Mouse (Mus musculus) WW6 (cell line): ENCODE results near the gene Bag3.
"Not testable (repeated sequence)": the region's sequence is repeated elsewhere in the genome, so short reads cannot be mapped to it uniquely, and the experiment has no call there.

Experiments
- DNase-seq: peaks from one replicate; pipeline ENCODE4 v3.0.0-alpha.2; 2013; ENCODE audit warnings: low read depth, low spot score

Bag3 gene

DNA sequence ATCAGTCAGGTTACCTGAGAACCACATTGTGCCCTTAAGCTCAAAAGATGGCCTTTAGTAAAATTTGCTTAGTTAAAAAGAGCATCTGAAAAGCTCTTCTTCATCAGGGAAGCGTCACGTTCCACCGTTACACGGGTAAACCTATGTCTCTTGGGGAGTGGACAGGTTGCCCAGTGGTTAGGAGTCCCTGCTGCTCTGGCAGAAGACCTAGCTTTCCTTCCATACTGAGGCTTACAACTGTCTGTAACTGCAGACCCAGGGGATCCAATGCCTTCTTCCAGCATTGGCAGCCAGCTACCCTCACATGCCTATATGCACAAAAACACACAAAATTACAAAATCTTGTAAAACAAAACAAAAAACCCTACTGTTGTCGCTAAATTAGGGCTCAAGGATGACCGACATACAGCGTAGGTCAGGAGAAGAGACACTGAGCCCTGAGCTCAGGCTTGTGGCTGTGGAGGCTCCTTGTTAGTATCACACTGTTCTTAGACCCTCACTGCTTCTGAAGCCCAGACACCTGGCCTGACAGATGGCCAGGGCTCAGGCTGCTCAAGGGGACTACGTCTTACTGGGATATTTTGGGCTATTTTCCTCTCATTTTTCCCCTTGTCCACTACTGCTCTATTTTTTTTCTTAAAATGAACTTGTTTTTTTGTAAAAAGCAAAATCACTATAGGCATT is 44.3 kb downstream of the Bag3 start:
- no peak for DNase-seq

DNA sequence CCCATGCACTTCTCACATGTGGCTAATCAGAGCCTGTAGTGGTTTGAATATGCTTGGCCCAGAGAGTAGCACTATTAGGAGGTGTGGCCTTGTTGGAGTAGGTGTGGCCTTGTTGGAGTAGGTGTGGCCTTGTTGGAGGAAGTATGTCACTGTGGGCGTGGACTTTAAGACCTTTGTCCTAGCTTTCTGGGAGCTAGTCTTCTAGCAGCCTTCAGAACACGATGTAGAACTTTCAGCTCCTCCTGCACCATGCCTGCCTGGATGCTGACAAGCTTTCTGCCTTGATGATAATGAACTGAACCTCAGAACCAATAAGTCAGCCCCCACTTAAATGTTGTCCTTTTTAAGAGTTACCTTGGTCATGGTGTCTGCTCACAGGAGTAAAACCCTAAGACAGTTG is 46.0 kb downstream of the Bag3 start:
- not testable (repeated sequence) for DNase-seq

DNA sequence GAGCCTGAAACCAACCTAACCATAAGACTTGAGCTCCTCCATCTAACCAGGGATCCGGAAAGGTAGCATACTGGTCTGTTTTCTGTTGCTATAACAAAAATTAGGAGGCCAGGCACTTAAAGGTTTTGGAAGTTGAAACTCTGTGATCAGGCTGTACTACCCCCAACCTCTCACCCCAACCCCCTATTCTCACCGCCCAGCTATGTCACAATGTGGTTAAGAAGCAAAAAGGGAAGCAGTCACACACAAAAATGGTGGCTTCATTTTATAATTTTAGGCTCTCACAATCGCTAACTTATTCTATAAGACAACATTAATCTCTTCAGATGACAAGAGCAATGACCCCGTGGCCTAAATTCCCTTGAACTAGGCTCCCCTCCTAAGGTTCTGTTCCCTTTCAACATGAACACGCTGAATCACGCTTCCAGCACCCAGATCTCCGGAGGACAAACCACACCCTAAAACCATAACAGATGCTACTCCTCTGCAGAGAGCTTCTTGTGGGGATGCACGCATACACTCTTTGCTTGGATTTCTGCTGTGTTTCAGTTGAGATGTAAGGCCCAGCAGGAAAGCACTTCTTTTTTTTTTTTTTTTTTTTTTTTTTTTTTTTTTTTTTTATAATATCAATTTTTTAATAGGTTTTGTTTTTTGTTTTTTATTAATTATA is 46.7 kb downstream of the Bag3 start:
- no peak for DNase-seq

DNA sequence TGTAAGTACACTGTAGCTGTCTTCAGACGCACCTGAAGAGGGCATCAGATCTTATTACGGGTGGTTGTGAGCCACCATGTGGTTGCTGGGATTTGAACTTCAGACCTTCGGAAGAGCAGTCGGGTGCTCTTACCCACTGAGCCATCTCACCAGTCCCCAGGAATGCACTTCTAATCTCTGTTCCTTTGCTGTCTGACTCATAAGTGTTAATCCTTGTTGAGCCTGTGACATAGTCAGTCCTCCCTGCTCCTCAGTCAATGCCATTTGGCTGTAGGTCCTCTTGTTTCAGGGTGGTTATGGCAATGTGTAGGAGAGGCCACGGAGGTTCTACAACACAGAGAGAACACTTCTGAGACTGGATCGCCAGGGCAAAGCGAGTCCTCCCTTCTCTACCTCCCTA is 47.2 kb downstream of the Bag3 start:
- not testable (repeated sequence) for DNase-seq

DNA sequence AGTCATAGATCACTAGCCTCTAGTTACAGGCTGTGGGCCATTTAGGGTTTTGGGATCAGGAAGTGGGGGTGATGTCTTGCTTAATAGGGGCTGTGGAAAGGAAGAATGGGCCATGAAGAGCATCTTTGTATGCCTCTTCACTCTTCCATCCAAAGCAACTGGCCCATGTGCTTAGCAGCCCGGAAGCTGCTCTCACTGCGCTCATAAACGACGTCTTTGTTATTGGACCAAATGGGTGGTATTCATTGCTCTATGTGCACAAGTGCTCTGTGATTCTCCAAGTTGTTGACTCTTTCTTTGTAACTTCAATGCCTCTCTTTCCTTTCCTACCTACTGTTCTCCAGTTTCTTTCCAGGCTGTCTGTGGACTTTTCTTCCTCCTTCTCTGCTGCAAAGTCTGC is 48.6 kb downstream of the Bag3 start:
- no peak for DNase-seq

DNA sequence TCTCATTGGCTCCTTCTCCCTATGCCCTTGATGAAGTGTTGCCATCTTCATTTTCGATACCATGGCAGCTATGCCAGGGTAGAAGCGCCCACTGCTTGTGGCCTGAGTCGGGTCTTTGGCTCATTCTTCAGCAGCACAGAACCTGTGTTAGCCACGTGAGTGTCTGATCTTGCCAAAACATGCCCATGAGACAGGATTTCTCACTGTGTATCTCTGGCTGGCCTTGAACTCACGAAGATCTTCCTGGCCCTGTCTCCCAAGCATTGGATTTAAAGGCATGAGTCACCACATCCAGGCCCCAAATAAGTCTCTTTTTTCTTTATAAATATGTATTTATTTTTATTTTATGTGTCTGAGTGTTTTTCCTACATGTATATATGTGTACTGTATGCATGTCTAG is 51.8 kb downstream of the Bag3 start:
- DNase-seq: no peak

DNA sequence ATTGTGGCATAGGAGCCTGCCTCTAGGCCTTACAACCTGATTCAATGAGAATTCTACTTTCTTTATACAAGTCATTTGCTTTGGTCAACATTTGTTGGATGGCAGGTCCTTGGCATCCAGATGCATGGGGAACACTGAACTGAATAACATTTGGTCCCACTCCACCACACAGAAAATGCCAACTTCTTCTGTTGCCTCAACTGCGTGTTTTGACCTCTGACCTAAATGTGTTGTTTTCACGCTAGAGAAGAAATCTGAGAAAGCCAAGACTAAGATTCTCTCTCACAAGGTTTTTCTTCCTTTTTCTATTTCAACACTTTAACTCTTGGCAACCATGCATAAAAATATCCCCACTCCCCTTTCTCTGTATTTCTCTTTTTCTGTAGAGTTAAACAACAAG is 52.4 kb downstream of the Bag3 start:
- no peak for DNase-seq

DNA sequence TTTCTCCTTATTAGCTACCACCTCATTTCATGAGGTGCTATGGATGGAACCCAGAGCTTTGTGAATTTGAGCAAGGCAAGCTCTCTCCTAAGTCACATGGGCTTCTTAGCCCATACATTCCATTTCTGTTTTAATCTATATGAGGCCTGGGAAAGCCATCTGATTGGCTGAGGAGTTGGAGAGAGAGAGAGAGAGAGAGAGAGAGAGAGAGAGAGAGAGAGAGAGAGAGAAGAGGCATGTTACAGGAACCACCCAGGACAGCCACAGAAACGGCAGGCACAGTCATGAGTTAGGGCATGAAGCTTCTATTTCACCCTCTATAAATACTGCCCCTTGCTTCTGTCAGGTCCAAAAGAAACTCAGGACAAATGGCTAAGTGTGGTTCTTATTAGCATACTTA is 54.2 kb downstream of the Bag3 start:
- no peak for DNase-seq

DNA sequence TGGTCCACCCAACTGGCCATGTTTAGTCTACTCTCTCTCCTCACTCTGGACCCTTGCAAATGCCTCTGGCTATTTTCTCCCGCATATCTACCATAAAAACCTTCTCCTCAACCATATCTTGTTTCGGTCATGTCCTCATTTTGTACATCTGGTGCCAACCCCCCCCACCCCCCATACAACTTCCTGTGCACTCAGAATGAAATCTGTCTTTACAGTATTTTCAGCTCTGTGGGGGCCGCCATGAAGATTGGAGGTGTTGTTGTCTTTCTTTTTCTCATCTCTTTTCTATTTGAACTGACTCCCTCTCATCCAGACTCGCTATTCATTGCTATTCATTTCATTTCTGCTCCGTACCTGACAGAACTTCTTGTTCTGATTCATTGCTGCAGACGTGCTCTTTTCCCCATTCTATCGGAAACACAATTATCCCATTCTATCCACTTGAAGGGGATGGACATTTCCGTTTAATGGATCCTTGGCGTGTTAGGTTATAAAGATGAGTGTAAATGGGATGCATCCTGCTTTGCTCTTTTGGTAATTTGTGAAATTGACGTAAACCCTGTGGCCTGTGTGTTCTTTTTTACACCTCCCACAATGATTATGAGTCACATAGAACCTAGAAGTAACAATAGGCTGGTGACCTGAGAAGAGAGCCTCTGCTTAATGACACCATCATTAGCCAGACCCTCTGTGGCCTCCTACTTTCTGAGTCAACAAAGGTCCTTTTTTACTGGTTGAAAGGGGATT is 55.0 kb downstream of the Bag3 start:
- DNase-seq: no peak

DNA sequence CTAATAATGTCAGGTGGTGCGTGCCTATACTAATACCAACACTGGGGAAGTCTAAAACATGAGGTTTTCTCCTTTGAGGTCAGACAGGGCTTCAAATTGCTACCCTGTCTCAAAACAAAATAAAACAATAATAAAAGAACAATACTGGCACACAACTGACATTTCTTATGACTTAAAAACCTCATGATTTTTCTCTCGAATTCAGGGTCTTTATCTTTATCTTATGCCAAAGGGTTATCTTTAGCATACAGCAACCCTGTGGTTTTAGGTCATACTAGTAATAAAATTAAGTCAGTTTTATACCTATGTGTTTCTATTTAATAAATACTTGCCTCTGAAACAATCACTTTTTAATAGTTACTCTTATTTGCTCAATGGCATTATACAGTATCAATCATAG is 56.0 kb downstream of the Bag3 start:
- no peak for DNase-seq

DNA sequence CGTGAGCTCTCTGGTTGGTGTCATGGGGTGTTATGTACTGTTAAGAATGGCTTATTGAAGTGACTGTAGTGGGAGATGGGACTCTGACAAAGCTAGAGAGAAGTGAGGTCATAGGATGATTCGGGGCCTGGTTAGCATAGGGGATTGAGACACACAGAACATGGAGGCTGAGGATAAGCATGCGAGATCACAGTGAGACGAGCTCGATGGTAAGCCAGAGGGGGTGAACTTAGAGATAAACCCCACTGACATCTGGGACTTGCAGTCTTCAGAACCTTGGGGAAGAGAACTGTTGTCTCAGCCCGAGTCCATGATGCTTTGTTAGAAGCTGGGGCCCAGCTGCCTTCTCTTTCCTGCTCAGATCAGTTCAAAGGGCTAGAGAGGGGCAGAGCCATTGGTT is 56.9 kb downstream of the Bag3 start:
- DNase-seq: no peak

DNA sequence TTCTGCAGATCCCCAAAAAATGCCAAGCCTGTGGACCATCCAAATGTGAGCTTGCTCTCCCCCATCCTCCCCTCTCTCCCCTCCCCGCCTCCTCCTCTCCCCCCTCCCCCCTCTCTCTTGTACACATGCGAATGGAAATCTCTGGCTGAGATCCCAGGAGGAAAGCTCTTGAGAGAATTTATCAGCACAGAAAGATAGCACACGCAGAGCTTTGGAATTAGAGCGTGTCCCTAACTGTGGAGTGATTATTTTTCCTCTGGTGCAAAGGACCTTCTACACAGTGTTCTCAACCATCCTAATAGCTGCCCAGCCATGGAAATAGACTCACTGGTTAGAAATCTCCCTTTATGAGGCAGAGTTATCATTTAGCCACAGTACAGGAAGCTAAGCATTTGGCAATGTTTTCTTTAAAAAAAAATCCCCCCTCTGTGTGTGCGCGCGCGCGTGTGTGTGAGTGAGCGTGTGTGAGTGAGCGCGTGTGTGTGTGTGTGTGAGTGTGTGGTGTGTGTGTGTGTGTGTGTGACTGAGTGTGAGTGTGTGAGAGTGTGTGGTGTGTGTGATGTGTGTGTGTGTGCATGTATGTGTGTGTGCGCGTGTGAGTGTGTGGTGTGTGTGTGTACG is 58.6 kb downstream of the Bag3 start:
- DNase-seq: no peak

DNA sequence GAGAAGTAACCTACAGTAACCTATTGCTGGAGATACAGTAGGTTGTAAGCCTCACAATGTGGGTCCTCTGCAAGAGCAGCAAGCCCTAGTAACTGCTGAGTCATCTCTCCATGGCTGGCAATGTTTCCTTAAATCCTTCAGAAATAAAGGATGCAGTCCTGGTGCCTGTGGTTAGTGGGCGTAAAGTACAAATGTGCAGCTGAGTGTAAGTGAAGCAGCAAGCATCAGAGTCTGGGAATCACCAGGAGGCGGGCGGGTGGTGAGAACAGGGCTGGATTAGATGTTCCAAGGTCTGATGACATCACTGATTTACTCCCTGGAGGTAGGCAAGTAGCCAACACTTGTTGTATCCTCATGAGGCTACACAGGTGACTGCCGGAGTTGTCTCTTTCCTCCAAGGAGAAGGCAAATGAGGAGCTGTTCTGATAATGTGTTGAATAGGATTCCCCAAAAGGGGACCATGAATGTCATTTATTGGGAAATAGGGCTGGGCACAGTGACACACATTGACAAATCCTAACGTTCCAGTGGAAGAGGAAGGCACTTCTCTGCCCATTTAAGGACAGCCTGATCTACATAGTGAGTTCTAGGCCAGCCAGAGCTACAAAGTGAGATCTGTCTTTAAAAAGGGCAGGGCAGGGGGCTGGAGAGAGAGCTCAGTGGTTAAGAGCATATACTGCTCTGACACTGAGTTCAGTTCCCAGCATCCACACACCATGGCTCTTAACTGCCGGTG is 60.0 kb downstream of the Bag3 start:
- no peak for DNase-seq

DNA sequence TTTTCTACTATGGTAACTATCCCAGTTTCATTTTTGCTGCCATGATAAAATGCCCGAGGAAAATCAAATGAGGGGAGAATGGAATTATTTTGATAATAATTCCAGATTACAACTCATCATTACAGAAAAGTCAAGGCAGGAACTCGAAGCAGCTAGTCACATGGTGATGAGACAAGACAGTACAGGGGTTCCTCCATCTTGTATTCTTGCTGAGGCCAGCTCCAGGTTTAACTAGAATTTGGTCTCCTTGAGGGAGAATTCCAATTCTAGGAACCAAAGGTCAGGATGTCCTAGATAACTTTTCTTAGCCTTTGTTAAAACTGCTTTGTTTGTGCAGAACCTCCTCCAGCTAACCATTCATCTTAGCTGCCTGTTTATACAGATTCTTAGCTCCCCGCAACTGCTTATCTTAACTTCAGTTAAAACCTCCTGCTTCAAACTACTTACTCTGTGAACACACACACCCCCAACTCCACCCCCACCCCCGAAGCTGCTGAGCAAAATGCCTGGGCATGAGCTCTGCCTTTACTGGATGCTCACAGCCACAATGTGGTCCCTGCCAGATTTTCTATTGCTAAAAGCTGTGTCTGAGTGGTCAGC is 64.0 kb downstream of the Bag3 start:
- DNase-seq: no peak

DNA sequence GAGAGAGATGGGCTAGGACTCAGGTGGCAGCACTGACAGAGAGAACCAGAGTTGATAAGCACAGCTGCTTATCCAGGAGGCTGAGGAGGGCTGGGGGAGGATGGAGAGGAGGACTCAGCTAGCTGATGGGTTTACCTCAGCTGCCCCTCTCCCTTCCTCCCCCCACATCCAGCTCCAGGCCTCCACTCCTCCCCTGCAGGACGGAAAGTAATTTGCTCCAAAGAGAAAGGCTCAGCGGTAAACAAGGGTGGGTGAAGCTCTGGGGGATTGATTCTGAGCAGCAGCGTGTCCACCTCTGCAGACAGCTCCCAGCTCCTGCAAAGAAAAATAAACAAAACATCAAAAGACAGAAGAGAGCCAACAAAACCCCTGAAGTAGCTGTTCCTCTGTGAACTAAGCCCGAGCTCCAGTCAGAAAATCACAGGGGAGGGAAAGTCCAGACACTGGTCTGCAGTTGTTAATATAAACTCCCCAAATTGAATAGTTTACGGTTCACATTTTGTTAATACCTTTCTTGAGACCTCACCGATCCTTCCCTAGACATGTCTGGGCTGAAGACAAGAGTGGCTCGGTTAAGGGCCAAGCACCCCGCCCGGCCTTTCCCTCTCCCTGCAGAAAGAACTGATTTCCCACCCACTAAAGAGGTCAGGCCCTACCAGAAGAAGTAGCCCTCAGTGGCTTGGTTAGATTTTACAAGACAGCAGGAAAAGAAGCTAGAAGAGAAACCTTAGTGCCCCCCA is 68.1 kb downstream of the Bag3 start:
- DNase-seq: no peak

DNA sequence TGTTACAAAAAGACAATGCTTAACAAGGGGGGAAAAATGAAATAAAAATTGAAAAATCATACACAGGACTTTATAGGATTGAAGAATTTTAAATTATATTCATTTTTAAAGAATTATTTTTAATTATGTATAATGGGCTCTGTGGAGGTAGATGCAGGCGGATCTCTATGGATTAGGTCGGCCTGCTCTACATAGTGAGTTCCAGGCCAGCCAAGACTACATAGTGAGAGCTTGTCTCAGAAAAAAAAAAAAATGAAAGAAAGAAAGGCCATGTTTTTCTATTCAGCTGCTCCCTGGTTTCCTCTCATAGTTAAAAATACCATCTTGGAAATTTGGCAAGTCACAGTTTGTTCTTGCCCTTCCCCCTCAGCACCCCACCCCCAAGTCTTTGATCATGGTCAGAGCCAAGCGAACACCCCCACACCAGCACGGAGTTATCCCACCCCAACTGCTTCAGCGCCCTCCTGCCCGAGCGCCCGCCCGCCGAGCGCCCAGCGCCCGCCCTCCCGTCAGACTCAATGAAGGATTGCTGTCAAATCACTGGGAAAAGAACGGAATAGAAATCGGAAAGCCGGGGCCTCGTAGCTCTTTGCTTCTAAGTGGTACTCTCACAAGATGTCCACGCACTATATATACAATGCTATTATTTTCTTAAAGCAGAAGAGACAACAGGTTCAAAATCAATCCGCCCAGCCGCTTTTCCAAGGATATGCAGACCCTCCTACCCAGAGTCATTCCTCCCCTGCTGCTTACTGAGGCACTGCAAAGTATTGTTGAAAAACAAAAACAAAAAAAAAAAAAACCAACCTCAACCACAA is 68.9 kb downstream of the Bag3 start:
- no peak for DNase-seq

DNA sequence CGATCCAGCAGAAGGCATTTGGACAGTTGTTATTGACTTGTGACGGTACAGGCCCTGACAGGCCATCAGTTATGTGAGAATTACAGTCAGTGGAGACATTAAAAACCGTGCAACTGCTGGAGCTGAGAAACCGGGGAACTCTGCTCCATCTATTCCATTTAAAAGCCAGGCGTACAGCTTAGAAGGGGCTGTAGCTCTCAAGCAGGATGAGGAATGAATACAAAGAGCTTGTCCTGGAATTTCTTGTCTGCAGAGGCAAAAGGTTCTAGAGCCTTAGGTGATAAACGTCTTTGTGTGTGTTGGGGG is 69.5 kb downstream of the Bag3 start:
- no peak for DNase-seq

DNA sequence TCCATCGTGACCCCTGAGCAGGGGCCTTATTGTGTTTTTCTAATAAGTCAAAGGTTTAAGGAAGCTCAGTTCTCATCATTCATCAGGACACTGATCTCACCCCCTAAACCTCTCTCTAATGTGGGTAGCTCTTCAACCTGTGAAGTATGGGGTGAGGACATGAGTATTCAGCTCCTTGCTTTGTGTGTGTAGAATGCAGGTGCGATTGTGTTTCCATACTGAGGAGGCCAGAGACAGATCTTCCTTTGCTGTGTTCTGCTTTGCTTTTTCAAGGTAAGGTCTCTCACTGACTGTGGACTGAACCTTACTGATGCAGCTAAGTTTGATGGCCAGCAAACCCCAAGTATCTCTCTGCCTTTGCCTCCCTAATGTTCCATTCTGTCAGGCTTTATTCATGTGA is 72.9 kb downstream of the Bag3 start:
- DNase-seq: no peak
